21 mouse cellular contexts compared by ENCODE assay signal in the genomic region with DNA sequence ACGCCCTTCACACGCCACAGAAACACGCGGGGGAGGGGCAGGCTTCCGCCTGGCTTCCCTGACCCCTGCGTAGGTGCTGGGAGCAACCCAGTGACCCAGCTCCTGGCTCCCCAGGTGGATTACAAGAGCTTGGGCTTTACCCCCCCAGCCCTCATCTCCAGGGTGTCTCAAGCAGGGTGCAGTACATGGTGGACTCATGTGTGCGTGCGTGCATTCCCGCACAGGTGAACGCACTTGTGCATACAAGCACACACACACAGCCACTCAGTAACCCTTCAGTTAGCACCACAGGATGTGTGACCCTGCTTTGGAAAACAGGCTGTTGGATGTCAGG.
DNase-seq lines count a peak whose midpoint lies in the region; ATAC-seq lines count a peak whose summit lies in the region.
"Had no signal": no experiment of that assay in that cellular context is flagged by ENCODE, and none has a peak within 500 bp of the region (broad histone marks: within the 10 kb centered on the region; RNA-seq: fewer than 3 reads in every experiment).

No protein-coding gene starts in this region.

- no peaks in the 10 kb centered on the region for H3K9me3 ChIP-seq in embryonic facial prominence, embryonic 13.5 days
- no peaks in the 10 kb centered on the region for H3K9me3 ChIP-seq in limb, embryonic 12.5 days
- H3K9me3 ChIP-seq: heart, embryonic 10.5 days; megakaryocyte, embryonic 14.5 days had no signal

- H3K4me3 ChIP-seq in embryonic facial prominence, embryonic 13.5 days: no peak overlapping the region
- no peak overlapping the region for H3K4me3 ChIP-seq in limb, embryonic 12.5 days (replicated peaks)
- H3K4me3 ChIP-seq: erythroblast, embryonic 14.5 days; heart, embryonic 10.5 days; megakaryocyte, embryonic 14.5 days had no signal

- H3K27me3 ChIP-seq in embryonic facial prominence, embryonic 13.5 days: peaks cover 5% of the 10 kb centered on the region; the same call in 1 of the 2 replicates
- H3K27me3 ChIP-seq in limb, embryonic 12.5 days: peaks cover 21% of the 10 kb centered on the region

- WGBS in embryonic facial prominence, embryonic 13.5 days: 61% methylated on average over 10 of the region's 10 CpGs
- 62% methylated on average over 10 of the region's 10 CpGs for WGBS in limb, embryonic 12.5 days

- peak overlapping the region; percentile 48; the same call in 1 of the 2 replicates for H3K27ac ChIP-seq in embryonic facial prominence, embryonic 13.5 days
- H3K27ac ChIP-seq in limb, embryonic 12.5 days: no peak overlapping the region
- H3K27ac ChIP-seq: heart, embryonic 10.5 days; kidney, postnatal 0 days had no signal

- peaks cover 18% of the 10 kb centered on the region for H3K4me1 ChIP-seq in embryonic facial prominence, embryonic 13.5 days
- H3K4me1 ChIP-seq in limb, embryonic 12.5 days (replicated peaks): peaks cover 20% of the 10 kb centered on the region
- H3K4me1 ChIP-seq: megakaryocyte, embryonic 14.5 days had no signal

- H3K36me3 ChIP-seq in embryonic facial prominence, embryonic 13.5 days: no peaks in the 10 kb centered on the region; the same call in 1 of the 2 replicates
- no peaks in the 10 kb centered on the region for H3K36me3 ChIP-seq in limb, embryonic 12.5 days
- H3K36me3 ChIP-seq: heart, embryonic 10.5 days had no signal

- no peak overlapping the region for H3K9ac ChIP-seq in embryonic facial prominence, embryonic 13.5 days
- H3K9ac ChIP-seq in limb, embryonic 12.5 days (replicated peaks): 0 out of 2 replicates have a peak overlapping the region, but pooled peaks have one; percentile 6
- H3K9ac ChIP-seq: liver, postnatal 0 days had no signal

- ATAC-seq in embryonic facial prominence, embryonic 13.5 days (ENCODE audit: insufficient number of reproducible peaks, insufficient read depth, low FRiP score, low TSS enrichment, low read depth): no peak
- ATAC-seq in limb, embryonic 12.5 days (ENCODE audit: insufficient number of reproducible peaks, insufficient read depth, low FRiP score, low TSS enrichment, low read depth): no peak
- ATAC-seq: liver, postnatal 0 days had no signal

- H3K4me2 ChIP-seq in embryonic facial prominence, embryonic 13.5 days: 0 out of 2 replicates have a peak overlapping the region, but pooled peaks have one; percentile 7
- no peak overlapping the region for H3K4me2 ChIP-seq in limb, embryonic 12.5 days

- peak; percentile 3 for DNase-seq in kidney, adult 18-20 months
- DNase-seq in kidney, adult 8-10 months: no peak
- peak; percentile 16 for DNase-seq in lung, postnatal 10 days
- DNase-seq in lung, postnatal 36 days: no peak
- DNase-seq in layer of hippocampus, adult 11-12 months (ENCODE audit: low spot score): no peak
- DNase-seq: adrenal gland, postnatal 10 days; B cell, adult 2 months; cerebellum, adult 11-12 months; cerebellum, postnatal 25 days; gastrocnemius, postnatal 10 days; heart, postnatal 10 days; liver; liver, postnatal 0 days; right cerebral cortex, postnatal 14 days; thymus, postnatal 36 days had no signal

Comparison
In these comparisons a context has a peak if more than half of its experiments do, and no peak if none do; other contexts are left out.
1. DNase-seq: peak in kidney, adult 18-20 months (single experiment) and lung, postnatal 10 days (single experiment); none in kidney, adult 8-10 months (0 of 2), lung, postnatal 36 days (single experiment) and layer of hippocampus, adult 11-12 months (single experiment).